Mouse (Mus musculus) liver, adult 2 months (tissue): ENCODE data around the gene Noxa1.

Experiments used
- CTCF ChIP-seq: fragments of 200-500 bp; IDR thresholded peaks from 2 replicates; pipeline ENCODE4 v1.5.1; 2011; ENCODE audit warnings: low read depth, low read length, control low read depth
- POLR2A ChIP-seq: fragments of 200-500 bp; IDR thresholded peaks from 2 replicates; pipeline ENCODE4 v1.6.1; 2011; ENCODE audit warnings: low read length, control low read depth; ENCODE audit not compliant: insufficient read depth; ENCODE audit errors: extremely low read depth

- TF ChIP-seq CTCF (no peak), POLR2A (no peak)
Measured at GRCm38 (mm10) chr2:25123527-25123926, 28.6 kb upstream of the Noxa1 start.
